Mouse (Mus musculus) layer of hippocampus, adult 18-20 months (tissue): ENCODE measurements at regions not wholly inside any gene's neighbourhood (a gene's known extent, or its start where the extent isn't known, plus 50 kb on each side); places are given as distances from the start of the nearest gene placed in this dataset.
A peak's percentile ranks its signal among the peaks of the same experiment; 100 is the strongest.

Experiments
- DNase-seq, 2 experiments: peaks; one replicate each; pipeline ENCODE4 v3.0.0; 2022; ENCODE audit warnings: low spot score in 2 of 2

- peak; percentile 28 to 58 for DNase-seq
Observed at GRCm38 (mm10) chr8:23314275-23315123, 903.3 kb downstream of the Mrps31 start.

GRCm38 (mm10) chr8:23319556-23319955 lies 908.4 kb downstream of the Mrps31 start:
- peak in 1 of 2 experiments; percentile 33 for DNase-seq

GRCm38 (mm10) chr8:23321166-23321565 lies 910.0 kb downstream of the Mrps31 start:
- DNase-seq = no peak

DNA sequence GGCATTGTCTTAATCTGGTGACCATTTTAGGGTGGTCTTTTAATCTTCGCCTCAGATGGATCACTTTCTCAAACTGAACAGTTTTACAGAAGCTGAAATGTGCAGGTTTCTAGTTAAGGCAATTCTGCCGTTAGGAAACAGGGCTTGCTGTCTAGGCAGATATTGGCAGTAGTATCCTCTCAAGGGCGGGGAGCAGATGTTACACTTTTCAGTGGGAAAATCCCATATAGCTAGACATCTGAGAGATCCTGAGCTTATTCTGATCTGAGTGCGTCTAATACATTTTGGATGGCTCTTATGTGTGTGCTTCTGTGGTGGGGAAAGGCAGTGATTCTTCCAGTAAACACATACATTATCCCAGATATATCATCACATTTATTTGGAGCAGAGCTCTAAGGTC lies 916.1 kb downstream of the Mrps31 start:
- peak; percentile 28 to 58 for DNase-seq

DNA sequence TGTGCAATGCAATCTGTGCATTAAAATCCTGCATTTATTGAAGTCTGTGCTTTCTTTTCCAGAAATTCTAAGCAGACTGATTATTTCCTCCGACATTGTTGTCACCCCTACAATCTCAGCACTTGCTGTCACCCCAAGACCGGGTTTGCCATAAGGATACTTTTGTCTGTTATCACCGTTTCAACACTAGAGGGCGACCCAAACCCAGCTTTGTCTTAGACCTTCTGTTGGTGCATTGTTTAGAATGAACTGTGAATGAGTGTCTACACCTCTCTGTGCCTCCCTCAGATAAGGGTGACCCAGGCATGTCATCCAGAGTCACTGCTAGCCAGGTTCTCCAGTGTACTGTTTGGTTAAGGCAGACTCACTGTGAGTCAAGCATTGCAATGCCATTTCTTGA lies 933.0 kb downstream of the Mrps31 start:
- DNase-seq = peak in 1 of 2 experiments; percentile 41

DNA sequence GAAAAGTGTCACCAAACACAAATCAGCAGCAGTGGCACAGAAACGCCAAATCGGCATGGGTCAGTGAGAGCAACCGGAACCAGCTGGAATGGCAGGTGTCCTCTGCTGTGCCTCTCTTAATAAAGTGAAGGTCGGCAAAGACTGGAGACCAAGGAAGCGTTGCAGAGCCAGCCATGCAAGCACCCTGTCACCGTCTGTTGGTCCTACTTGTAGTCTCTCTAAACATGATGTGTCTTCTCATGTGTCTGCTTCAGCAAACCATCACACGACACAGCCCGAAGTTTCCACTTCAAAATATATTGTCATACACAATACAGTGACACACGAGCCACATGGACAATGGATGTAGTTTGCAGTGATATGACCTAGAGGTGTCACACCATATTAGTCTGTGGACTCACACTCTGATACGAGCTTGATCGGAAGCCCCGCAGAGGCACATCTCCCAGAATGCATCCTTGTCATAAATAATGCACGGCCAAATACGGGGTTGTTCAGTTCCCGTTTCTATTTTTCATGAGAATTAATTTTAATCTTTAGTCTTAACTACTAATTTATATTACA lies 940.3 kb downstream of the Mrps31 start:
- no peak for DNase-seq

DNA sequence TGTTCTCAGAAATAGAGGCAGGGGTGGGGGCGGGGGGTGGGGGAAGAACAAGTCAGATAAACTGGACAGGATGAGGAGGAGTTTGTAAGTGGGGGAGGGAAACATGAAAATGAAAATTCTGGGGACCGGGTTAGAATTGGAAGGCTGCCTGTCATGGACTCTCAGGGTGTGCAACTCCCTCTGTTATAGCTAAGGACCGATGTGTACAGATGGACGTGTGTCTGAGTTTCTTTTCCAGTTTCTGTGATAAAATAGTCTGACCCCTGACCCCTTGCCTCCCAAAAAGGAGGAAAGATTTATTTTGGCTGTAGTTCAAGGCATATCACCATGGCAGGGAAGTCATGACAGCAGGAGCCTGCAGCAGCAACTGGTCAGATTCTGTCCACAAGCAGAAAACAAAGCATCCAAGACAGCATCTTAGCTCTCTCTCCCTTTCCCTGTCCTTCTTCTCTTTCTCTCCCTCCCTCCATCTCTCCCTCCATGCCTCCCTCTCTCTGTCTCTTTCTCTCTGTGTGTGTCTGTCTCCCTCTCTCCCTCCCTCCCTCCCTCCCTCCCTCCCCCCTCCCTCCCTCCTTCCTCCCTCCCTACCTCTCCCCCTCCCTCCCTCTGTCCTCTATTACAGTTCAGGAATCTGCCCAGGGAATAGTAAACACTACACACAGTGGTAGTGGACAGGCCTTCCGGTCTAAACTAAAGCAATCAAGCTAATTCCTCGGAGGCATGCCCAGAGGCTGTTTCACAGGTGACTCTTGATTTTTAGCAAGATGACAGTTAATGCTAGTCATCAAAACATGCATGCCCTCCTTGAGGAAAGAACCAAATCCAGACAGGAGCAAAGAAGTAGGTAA lies 941.3 kb downstream of the Mrps31 start:
- DNase-seq = no peak

- DNase-seq = no peak
Observed at GRCm38 (mm10) chr8:23360061-23360622, 949.0 kb downstream of the Mrps31 start.

GRCm38 (mm10) chr8:23360850-23361274 lies 949.7 kb downstream of the Mrps31 start:
- no peak for DNase-seq
